8 mouse cellular contexts compared by ENCODE assay signal in the genomic region with DNA sequence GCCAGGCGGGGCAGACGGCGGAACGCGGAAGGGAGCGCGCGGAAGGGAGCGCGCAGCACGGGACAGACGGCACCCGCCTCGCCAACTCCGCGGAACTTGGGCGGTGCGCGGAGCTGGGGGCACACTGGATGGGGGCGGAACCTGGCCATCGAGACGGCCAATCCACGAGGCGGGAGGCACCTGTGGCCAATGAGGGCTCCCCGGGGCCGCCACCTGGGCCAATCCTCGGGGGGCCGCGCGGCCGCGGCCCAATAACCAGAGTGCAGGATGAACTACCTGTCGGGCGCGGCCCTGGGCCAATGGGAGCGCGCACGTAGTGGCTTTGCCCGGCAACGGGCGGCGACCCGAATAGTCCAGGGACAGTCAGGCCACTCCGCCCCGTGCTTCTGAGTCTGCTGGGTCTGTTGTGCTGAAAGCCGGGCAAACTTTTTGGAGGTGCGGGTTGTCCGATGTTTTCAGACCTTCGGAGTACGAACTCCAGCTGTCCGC. TPM values are rescaled to one million over a fixed set of nuclear protein-coding genes. Genes with fewer than 3 reads are reported as not detected.
DNase-seq lines count a peak whose midpoint lies in the region; ATAC-seq and TF ChIP-seq lines count a peak whose summit lies in the region.

A gene (minus strand): TSS at position 59 of the 489 bp plus-strand sequence.

- TF ChIP-seq POLR2A in testis, adult 2 months (IDR thresholded peaks at IDR 0.05; ENCODE audit: control insufficient read depth, low read depth, low read length): peak; percentile 57

- H3K4me2 ChIP-seq in forebrain, embryonic 11.5 days (ENCODE audit: low read depth, low read length, severe bottlenecking): peak within 1 kb of the TSS; percentile 57
- H3K4me2 ChIP-seq in liver, embryonic 15.5 days: peak within 1 kb of the TSS; percentile 51
- H3K4me2 ChIP-seq in neural tube, embryonic 15.5 days: peak within 1 kb of the TSS; percentile 64

- intact Hi-C loops in heart, postnatal 10 days (cut with DNase I): no loop called here

- H3K9ac ChIP-seq in forebrain, embryonic 11.5 days (ENCODE audit: low read length): peak within 1 kb of the TSS; percentile 23; the same call in 1 of the 2 replicates
- H3K9ac ChIP-seq in liver, embryonic 15.5 days: no peak within 1 kb of the TSS
- no peak within 1 kb of the TSS; the same call in 1 of the 2 replicates for H3K9ac ChIP-seq in neural tube, embryonic 15.5 days (replicated peaks)

- WGBS in forebrain, embryonic 11.5 days: under 1% methylated on average over 49 of the region's 51 CpGs
- WGBS in liver, embryonic 15.5 days (ENCODE audit: insufficient replicate concordance): 1% methylated on average over 51 of the region's 51 CpGs
- WGBS in neural tube, embryonic 15.5 days: under 1% methylated on average over 50 of the region's 51 CpGs

- no peak for TF ChIP-seq CTCF in testis, adult 2 months (IDR thresholded peaks at IDR 0.05; ENCODE audit: control insufficient read depth, insufficient read depth, insufficient replicate concordance, low read depth, low read length)

- no peak within 1 kb of the TSS for H3K27ac ChIP-seq in forebrain, embryonic 11.5 days (ENCODE audit: low read depth, low read length)
- no peak within 1 kb of the TSS for H3K27ac ChIP-seq in liver, embryonic 15.5 days (replicated peaks)
- no peak within 1 kb of the TSS for H3K27ac ChIP-seq in neural tube, embryonic 15.5 days (replicated peaks)
- no peak within 1 kb of the TSS for H3K27ac ChIP-seq in testis, adult 2 months (ENCODE audit: control insufficient read depth, insufficient read depth, low read depth, low read length)

- H3K4me3 ChIP-seq in forebrain, embryonic 11.5 days (ENCODE audit: low read depth, low read length): peak within 1 kb of the TSS; percentile 41
- H3K4me3 ChIP-seq in liver, embryonic 15.5 days (replicated peaks): peak within 1 kb of the TSS; percentile 47
- H3K4me3 ChIP-seq in neural tube, embryonic 15.5 days (replicated peaks): peak within 1 kb of the TSS; percentile 43
- peak within 1 kb of the TSS; percentile 79 for H3K4me3 ChIP-seq in testis, adult 2 months (ENCODE audit: control insufficient read depth, low read depth, low read length)

- ATAC-seq in frontal cortex, adult (ENCODE audit: low TSS enrichment): peak; percentile 79
- peak; percentile 88 for ATAC-seq in forebrain, embryonic 11.5 days (replicated peaks; ENCODE audit: low FRiP score)
- peak; percentile 90 for ATAC-seq in liver, embryonic 15.5 days (ENCODE audit: insufficient read depth)
- ATAC-seq in neural tube, embryonic 15.5 days (ENCODE audit: low FRiP score): peak; percentile 86

- no peaks in the 10 kb centered on the region for H3K36me3 ChIP-seq in forebrain, embryonic 11.5 days (ENCODE audit: control insufficient read depth, insufficient read depth, low read length)
- H3K36me3 ChIP-seq in liver, embryonic 15.5 days (replicated peaks): no peaks in the 10 kb centered on the region
- H3K36me3 ChIP-seq in neural tube, embryonic 15.5 days: no peaks in the 10 kb centered on the region
- no peaks in the 10 kb centered on the region for H3K36me3 ChIP-seq in testis, adult 2 months (ENCODE audit: control insufficient read depth, insufficient read depth, low read length)

- peaks cover 3% of the 10 kb centered on the region; the same call in 1 of the 2 replicates for H3K4me1 ChIP-seq in forebrain, embryonic 11.5 days (replicated peaks; ENCODE audit: control insufficient read depth, insufficient read depth, low read length)
- H3K4me1 ChIP-seq in liver, embryonic 15.5 days (replicated peaks): no peaks in the 10 kb centered on the region
- peaks cover 15% of the 10 kb centered on the region for H3K4me1 ChIP-seq in neural tube, embryonic 15.5 days
- peaks cover 25% of the 10 kb centered on the region for H3K4me1 ChIP-seq in testis, adult 2 months (ENCODE audit: control insufficient read depth, insufficient read depth, low read length)

- DNase-seq in frontal cortex, postnatal 14 days (ENCODE audit: low spot score in 2 of 2): no peak
- DNase-seq in forebrain, embryonic 11.5 days (ENCODE audit: low spot score): peak; percentile 90
- peak; percentile 74 to 76 for DNase-seq in heart, postnatal 10 days
- peak; percentile 95 to 97 for DNase-seq in kidney, postnatal 36 days

- peaks cover 32% of the 10 kb centered on the region for H3K27me3 ChIP-seq in forebrain, embryonic 11.5 days (ENCODE audit: control insufficient read depth, insufficient read depth, low read length)
- peaks cover 74% of the 10 kb centered on the region for H3K27me3 ChIP-seq in liver, embryonic 15.5 days
- H3K27me3 ChIP-seq in neural tube, embryonic 15.5 days (replicated peaks): peaks cover 74% of the 10 kb centered on the region
- H3K27me3 ChIP-seq in testis, adult 2 months (ENCODE audit: control insufficient read depth, insufficient read depth, low read length): no peaks in the 10 kb centered on the region

- H3K9me3 ChIP-seq in forebrain, embryonic 11.5 days (ENCODE audit: control insufficient read depth, low read length): no peaks in the 10 kb centered on the region
- no peaks in the 10 kb centered on the region for H3K9me3 ChIP-seq in liver, embryonic 15.5 days (replicated peaks)
- H3K9me3 ChIP-seq in neural tube, embryonic 15.5 days (replicated peaks): no peaks in the 10 kb centered on the region

RNA-seq across cellular contexts. Expression of the gene that starts here (rescaled TPM):
- polyA plus RNA-seq in forebrain, embryonic 11.5 days (2014; fragmentation: Nextera tagmentation; extraction: Ambion mirVana): 16.5 and 20.8 TPM in 2 replicates
- total RNA-seq in heart, postnatal 10 days (2021): 1 to 10 TPM; 1.7 to 2.3 TPM
- polyA plus RNA-seq in liver, embryonic 15.5 days (2015; fragmentation: Nextera tagmentation; extraction: Ambion mirVana): 2.4 and 4.3 TPM in 2 replicates
- polyA plus RNA-seq in neural tube, embryonic 15.5 days (2015; fragmentation: Nextera tagmentation; extraction: Ambion mirVana): 80.1 and 87.4 TPM in 2 replicates
- polyA plus RNA-seq in testis, adult 2 months (2012; rRNA removed): 16.5 and 21.1 TPM in 2 replicates

Comparison
In these comparisons a context has a peak if more than half of its experiments do, and no peak if none do; other contexts are left out.
1. DNase-seq: peak in forebrain, embryonic 11.5 days (single experiment), heart, postnatal 10 days (2 of 2) and kidney, postnatal 36 days (2 of 2); none in frontal cortex, postnatal 14 days (0 of 2).
2. Peak in every context shown above with its lines, with median percentiles within 50 percentile points of each other: ATAC-seq, H3K4me2 ChIP-seq and H3K4me3 ChIP-seq.